Mouse (Mus musculus): ENCODE measurements around the gene Dst. TPM values are rescaled to one million over a fixed set of nuclear protein-coding genes. Genes with fewer than 3 reads are reported as not detected.

The Dst gene
- polyA plus RNA-seq, 1 experiment from 2014 or later, result 28.4 TPM

DNA sequence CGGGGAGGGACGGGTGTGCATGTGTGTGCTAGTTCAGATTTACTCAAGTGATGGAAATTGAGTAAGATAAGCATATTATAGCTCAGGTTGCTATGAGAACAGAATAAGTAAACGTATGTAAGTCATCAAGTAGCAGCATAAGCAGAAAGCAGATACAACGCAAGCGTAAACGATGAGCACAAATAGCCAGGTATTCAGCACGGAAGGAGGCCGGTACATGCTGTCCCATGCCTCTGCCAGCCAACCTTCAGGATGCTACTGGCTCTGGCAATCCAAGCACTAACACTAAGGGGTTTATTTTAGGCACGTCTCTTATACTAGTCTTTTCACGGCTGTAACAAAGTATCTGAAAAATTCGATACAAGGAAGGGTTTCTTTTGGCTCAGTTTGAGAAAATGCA lies 10.6 kb upstream of the Dst start:
- peaks cover 14% of the 10 kb centered on the region; the same call in 1 of the 2 replicates for H3K4me1 ChIP-seq (replicated peaks)
- no peaks in the 10 kb centered on the region for H3K27me3 ChIP-seq (replicated peaks)
- H3K9ac ChIP-seq, result no peak overlapping the region
- no peak for ATAC-seq (ENCODE audit: insufficient number of reproducible peaks, low FRiP score)
- no peak overlapping the region for H3K4me3 ChIP-seq
- H3K9me3 ChIP-seq (replicated peaks), result no peaks in the 10 kb centered on the region
- WGBS, result 76% methylated on average over 11 of the region's 11 CpGs
- H3K36me3 ChIP-seq, result no peaks in the 10 kb centered on the region
- no peak overlapping the region for H3K27ac ChIP-seq (ENCODE audit: poor library complexity, severe bottlenecking)
- no peak overlapping the region for H3K4me2 ChIP-seq

DNA sequence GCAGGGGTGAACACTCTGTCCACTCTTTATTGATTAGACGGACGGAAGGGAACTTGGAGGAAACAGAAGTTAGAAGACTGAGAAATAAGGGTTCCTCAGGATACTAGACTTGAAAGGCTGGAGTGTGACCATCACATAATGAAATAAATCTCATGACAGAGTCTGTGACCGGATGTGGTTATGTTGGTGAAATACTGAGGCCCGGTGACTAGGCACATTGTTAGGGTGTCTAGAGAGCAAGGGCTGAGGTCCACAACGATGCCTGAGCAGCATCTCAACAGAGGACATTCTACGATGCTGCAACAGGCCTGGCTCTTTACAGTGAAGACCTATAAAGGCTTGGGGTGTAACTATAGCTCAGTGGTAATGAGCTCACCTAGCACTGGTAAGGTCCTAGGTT lies 9.7 kb upstream of the Dst start:
- no peak overlapping the region for H3K27ac ChIP-seq (ENCODE audit: poor library complexity, severe bottlenecking)
- no peak overlapping the region for H3K9ac ChIP-seq
- no peak for ATAC-seq (ENCODE audit: insufficient number of reproducible peaks, low FRiP score)
- H3K4me3 ChIP-seq, result no peak overlapping the region
- WGBS, result 88% methylated on average over 6 of the region's 6 CpGs
- peaks cover 14% of the 10 kb centered on the region; the same call in 1 of the 2 replicates for H3K4me1 ChIP-seq (replicated peaks)
- no peaks in the 10 kb centered on the region for H3K9me3 ChIP-seq (replicated peaks)
- no peaks in the 10 kb centered on the region for H3K27me3 ChIP-seq (replicated peaks)
- H3K4me2 ChIP-seq, result no peak overlapping the region
- H3K36me3 ChIP-seq, result no peaks in the 10 kb centered on the region

DNA sequence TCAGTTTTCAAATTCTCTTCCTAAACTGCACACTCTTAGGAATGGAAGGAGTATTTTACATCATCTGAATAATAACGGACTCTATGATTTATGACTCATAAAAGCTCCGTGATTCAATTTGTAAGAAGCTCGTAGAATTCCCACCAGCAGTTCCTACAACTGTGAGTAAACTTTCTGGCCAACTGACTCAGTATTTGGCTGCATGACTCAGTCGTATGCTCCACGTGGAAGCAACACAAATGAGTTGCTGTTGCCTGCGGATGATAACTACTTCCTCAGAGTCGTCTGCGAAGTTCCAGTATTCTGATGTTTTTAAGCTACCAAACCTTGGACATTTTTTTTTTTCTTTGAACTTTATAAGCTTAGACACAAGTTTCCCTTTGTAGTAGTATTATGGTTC lies 7.8 kb upstream of the Dst start:
- Histone ChIP-seq H3K36me3 (no peaks in the 10 kb centered on the region), H3K27me3 (replicated peaks) (peaks cover 8% of the 10 kb centered on the region; the same call in 1 of the 2 replicates), H3K27ac (ENCODE audit: poor library complexity, severe bottlenecking) (no peak overlapping the region), H3K4me2 (no peak overlapping the region), H3K9me3 (replicated peaks) (no peaks in the 10 kb centered on the region), H3K9ac (no peak overlapping the region), H3K4me3 (no peak overlapping the region), H3K4me1 (replicated peaks) (peaks cover 14% of the 10 kb centered on the region; the same call in 1 of the 2 replicates)
- no peak for ATAC-seq (ENCODE audit: insufficient number of reproducible peaks, low FRiP score)
- WGBS, result 78% methylated on average over 8 of the region's 8 CpGs

DNA sequence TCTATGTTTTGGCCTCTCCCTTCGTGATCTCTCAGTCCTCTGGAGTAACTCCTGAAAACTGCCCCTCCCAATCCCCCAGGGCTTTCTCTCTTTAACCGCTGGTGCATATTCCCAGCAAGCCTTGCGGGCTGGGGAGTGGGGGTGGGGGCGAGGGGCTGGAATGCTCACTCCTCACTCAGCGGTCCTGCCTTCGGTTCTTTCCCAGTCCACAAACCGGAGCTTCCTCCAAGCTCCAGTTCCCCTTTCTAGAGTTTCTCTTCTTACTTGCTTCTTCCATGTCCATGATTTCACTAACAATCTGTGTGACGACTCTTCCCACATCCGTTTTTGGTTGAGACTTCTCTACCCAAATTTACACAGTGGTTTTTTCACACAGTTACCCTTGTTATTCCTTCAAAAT lies 4.4 kb upstream of the Dst start:
- Histone ChIP-seq H3K36me3 (no peaks in the 10 kb centered on the region), H3K4me2 (peak overlapping the region; percentile 47), H3K27me3 (replicated peaks) (peaks cover 16% of the 10 kb centered on the region), H3K9me3 (replicated peaks) (no peaks in the 10 kb centered on the region), H3K4me1 (replicated peaks) (peaks cover 9% of the 10 kb centered on the region; the same call in 1 of the 2 replicates), H3K4me3 (peak overlapping the region; percentile 16), H3K9ac (no peak overlapping the region), H3K27ac (ENCODE audit: poor library complexity, severe bottlenecking) (no peak overlapping the region)
- no peak for ATAC-seq (ENCODE audit: insufficient number of reproducible peaks, low FRiP score)
- 15% methylated on average over 9 of the region's 9 CpGs for WGBS

- peaks cover 16% of the 10 kb centered on the region for H3K27me3 ChIP-seq (replicated peaks)
- no peak overlapping the region for H3K4me3 ChIP-seq
- H3K27ac ChIP-seq (ENCODE audit: poor library complexity, severe bottlenecking), result no peak overlapping the region
- no peak for ATAC-seq (ENCODE audit: insufficient number of reproducible peaks, low FRiP score)
- H3K9ac ChIP-seq, result no peak overlapping the region
- H3K9me3 ChIP-seq (replicated peaks), result no peaks in the 10 kb centered on the region
- WGBS, result 34% methylated on average over 10 of the region's 10 CpGs
- peak overlapping the region; percentile 11; the same call in 1 of the 2 replicates for H3K4me2 ChIP-seq
- no peaks in the 10 kb centered on the region for H3K36me3 ChIP-seq
- H3K4me1 ChIP-seq (replicated peaks), result peaks cover 20% of the 10 kb centered on the region
Observed at GRCm38 (mm10) chr1:33906216-33906615, 1.8 kb upstream of the Dst start.

DNA sequence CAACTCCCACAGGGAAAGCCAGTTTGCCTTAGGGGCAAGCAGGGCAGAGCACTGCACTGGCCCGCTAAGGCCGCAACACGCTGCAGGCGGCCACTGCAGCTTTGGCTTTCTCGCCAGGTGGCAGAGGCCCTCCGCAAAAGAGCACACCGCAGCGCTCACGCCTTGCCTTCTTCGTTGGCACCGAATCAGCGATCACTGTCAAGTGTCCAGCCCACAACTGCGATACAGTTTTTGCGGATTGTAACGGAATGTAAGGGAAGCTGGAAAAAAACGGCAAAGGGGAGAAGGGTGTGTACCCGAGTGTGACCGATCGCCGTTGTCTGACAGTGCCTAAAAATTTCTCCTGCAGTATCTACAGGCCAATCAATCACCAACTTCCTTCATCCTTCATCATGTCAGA lies 1.1 kb upstream of the Dst start:
- peaks cover 20% of the 10 kb centered on the region for H3K4me1 ChIP-seq (replicated peaks)
- H3K27me3 ChIP-seq (replicated peaks), result peaks cover 16% of the 10 kb centered on the region
- WGBS, result 2% methylated on average over 20 of the region's 20 CpGs
- peak overlapping the region; percentile 72 for H3K9ac ChIP-seq
- H3K27ac ChIP-seq (ENCODE audit: poor library complexity, severe bottlenecking), result no peak overlapping the region
- no peaks in the 10 kb centered on the region for H3K36me3 ChIP-seq
- no peak for ATAC-seq (ENCODE audit: insufficient number of reproducible peaks, low FRiP score)
- peak overlapping the region; percentile 84 for H3K4me2 ChIP-seq
- H3K9me3 ChIP-seq (replicated peaks), result no peaks in the 10 kb centered on the region
- peak overlapping the region; percentile 78 for H3K4me3 ChIP-seq

DNA sequence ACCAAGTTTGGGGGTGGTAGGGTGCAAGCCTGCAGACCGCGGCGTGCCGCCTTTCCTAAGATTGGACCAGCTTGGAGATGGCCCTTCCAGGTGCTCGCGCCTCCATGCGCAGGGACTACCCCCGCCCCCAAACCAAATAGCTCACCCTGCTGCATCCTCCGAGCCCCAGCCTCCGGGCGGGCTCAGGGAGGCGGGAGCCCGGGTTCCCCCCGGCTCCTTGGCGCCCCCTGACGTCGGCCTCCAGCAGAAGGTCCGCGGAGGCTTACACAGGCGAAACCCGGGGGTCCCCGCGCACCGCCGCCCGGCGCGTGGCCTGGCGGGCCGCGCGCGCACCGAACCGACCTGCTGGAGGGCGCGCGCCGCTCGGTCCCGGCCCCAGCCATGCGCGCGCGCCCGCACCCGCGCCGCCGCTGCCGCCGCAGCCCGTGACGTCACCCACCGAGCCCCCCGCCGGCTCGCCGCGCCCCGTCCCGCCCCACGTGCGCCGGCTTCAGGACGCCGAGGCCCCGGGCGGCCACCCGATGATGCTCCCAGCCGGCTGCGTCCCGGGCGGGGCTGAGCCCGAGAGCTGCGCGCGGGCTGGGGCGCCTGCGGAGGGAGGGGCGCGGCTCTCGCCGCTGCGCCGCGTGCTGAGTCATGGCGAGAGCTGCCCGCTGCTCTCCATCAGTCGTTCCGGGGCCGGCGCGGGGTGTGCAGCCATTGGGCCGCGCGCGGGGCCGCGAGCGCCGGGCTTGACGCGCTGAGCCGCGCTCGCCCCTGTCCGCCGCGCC lies 419 bp upstream of the Dst start, which contains the start of gene Bend6:
Gene Bend6 (minus strand): TSS at position 396 of the 770 bp plus-strand sequence.
- Histone ChIP-seq H3K9ac (peak within 1 kb of the TSS; percentile 72), H3K4me2 (peak within 1 kb of the TSS; percentile 84), H3K36me3 (no peaks in the 10 kb centered on the region), H3K4me3 (peak within 1 kb of the TSS; percentile 78), H3K27me3 (replicated peaks) (peaks cover 16% of the 10 kb centered on the region), H3K9me3 (replicated peaks) (no peaks in the 10 kb centered on the region), H3K4me1 (replicated peaks) (peaks cover 20% of the 10 kb centered on the region), H3K27ac (ENCODE audit: poor library complexity, severe bottlenecking) (no peak within 1 kb of the TSS)
- WGBS, result under 1% methylated on average over 91 of the region's 110 CpGs
- ATAC-seq (ENCODE audit: insufficient number of reproducible peaks, low FRiP score), result peak; percentile 82

- no peaks in the 10 kb centered on the region for H3K9me3 ChIP-seq (replicated peaks)
- H3K27ac ChIP-seq (ENCODE audit: poor library complexity, severe bottlenecking), result no peak overlapping the region
- no peak overlapping the region for H3K9ac ChIP-seq
- H3K4me3 ChIP-seq, result no peak overlapping the region
- ATAC-seq (ENCODE audit: insufficient number of reproducible peaks, low FRiP score), result no peak
- peaks cover 14% of the 10 kb centered on the region for H3K4me1 ChIP-seq (replicated peaks)
- 73% methylated on average over 8 of the region's 8 CpGs for WGBS
- H3K4me2 ChIP-seq, result no peak overlapping the region
- H3K27me3 ChIP-seq (replicated peaks), result no peaks in the 10 kb centered on the region; the same call in 1 of the 2 replicates
- H3K36me3 ChIP-seq, result peaks cover 7% of the 10 kb centered on the region
Observed at GRCm38 (mm10) chr1:33911589-33911988, 3.6 kb downstream of the Dst start.

GRCm38 (mm10) chr1:33916554-33916953 lies 8.5 kb downstream of the Dst start:
- peaks cover 7% of the 10 kb centered on the region for H3K36me3 ChIP-seq
- WGBS, result 85% methylated on average over 5 of the region's 5 CpGs
- no peaks in the 10 kb centered on the region for H3K27me3 ChIP-seq (replicated peaks)
- no peaks in the 10 kb centered on the region for H3K4me1 ChIP-seq (replicated peaks)
- no peak overlapping the region for H3K4me3 ChIP-seq
- no peak for ATAC-seq (ENCODE audit: insufficient number of reproducible peaks, low FRiP score)
- no peaks in the 10 kb centered on the region for H3K9me3 ChIP-seq (replicated peaks)
- no peak overlapping the region for H3K27ac ChIP-seq (ENCODE audit: poor library complexity, severe bottlenecking)
- no peak overlapping the region for H3K9ac ChIP-seq
- H3K4me2 ChIP-seq, result no peak overlapping the region

GRCm38 (mm10) chr1:33922975-33923374 lies 14.9 kb downstream of the Dst start:
- no peak for ATAC-seq (ENCODE audit: insufficient number of reproducible peaks, low FRiP score)
- Histone ChIP-seq H3K27me3 (replicated peaks) (no peaks in the 10 kb centered on the region), H3K27ac (ENCODE audit: poor library complexity, severe bottlenecking) (no peak overlapping the region), H3K4me1 (replicated peaks) (no peaks in the 10 kb centered on the region), H3K4me3 (no peak overlapping the region), H3K36me3 (no peaks in the 10 kb centered on the region), H3K9ac (no peak overlapping the region), H3K9me3 (replicated peaks) (no peaks in the 10 kb centered on the region), H3K4me2 (no peak overlapping the region)
- WGBS, result 72% methylated on average over 7 of the region's 7 CpGs

DNA sequence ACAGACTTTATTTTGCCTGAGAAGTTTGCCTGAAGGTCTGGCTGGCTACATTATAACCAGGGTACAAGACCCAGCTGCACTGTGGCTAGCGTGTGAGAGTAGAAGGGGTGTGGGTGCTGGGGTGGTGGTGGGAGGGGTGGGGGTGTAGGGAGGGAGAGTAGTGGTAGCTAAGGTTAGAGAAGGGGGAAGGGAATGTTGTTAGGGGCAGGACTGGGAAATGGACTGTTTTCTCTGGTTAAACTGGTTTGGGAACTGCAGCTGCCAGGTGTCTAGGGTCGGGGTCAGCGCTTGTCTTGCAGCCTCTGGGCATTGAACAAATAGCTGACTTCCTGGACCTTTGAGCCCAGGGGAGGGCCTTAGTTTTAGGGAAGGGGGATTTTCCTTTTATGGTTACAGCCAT lies 17.3 kb downstream of the Dst start:
- H3K4me3 ChIP-seq, result no peak overlapping the region
- H3K27me3 ChIP-seq (replicated peaks), result no peaks in the 10 kb centered on the region
- ATAC-seq (ENCODE audit: insufficient number of reproducible peaks, low FRiP score), result no peak
- no peak overlapping the region for H3K27ac ChIP-seq (ENCODE audit: poor library complexity, severe bottlenecking)
- no peaks in the 10 kb centered on the region for H3K36me3 ChIP-seq
- no peak overlapping the region for H3K4me2 ChIP-seq
- WGBS, result 77% methylated on average over 3 of the region's 3 CpGs
- H3K4me1 ChIP-seq (replicated peaks), result no peaks in the 10 kb centered on the region
- H3K9ac ChIP-seq, result no peak overlapping the region
- no peaks in the 10 kb centered on the region for H3K9me3 ChIP-seq (replicated peaks)

DNA sequence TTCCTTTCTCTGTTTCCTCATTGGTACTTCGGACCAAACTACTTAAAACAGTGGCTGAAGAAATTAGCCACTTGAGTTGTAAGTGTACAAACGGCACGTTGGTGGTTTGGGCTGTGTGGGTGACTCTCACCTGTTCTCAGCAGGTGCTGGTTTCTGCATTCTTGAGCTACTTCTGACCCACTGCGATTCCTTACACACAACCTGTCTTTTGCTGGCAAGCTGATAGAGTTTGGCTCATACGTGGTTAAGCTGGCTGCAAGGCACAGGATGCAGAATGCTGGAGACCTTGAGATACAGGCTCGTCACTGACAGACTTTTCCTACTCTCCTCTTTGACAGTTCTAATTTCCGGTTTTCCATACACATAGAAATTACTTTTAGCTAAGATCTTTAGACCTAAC lies 19.4 kb downstream of the Dst start:
- Histone ChIP-seq H3K36me3 (no peaks in the 10 kb centered on the region), H3K9ac (no peak overlapping the region), H3K4me1 (replicated peaks) (no peaks in the 10 kb centered on the region), H3K27me3 (replicated peaks) (no peaks in the 10 kb centered on the region), H3K27ac (ENCODE audit: poor library complexity, severe bottlenecking) (no peak overlapping the region), H3K9me3 (replicated peaks) (no peaks in the 10 kb centered on the region), H3K4me3 (no peak overlapping the region), H3K4me2 (no peak overlapping the region)
- no peak for ATAC-seq (ENCODE audit: insufficient number of reproducible peaks, low FRiP score)
- 84% methylated on average over 7 of the region's 7 CpGs for WGBS
